Mouse (Mus musculus) testis, adult 2 months (tissue): ENCODE measurements around the gene Mon1b. TPM values are rescaled to one million over a fixed set of nuclear protein-coding genes. Genes with fewer than 3 reads are reported as not detected.
A peak's percentile ranks its signal among the peaks of the same experiment; 100 is the strongest.

Experiments
- H3K27ac ChIP-seq: fragments of 200-500 bp; 2 replicates; pipeline ENCODE4 v1.5.1; 2012; ENCODE audit warnings: low read depth, low read length; ENCODE audit not compliant: control insufficient read depth, insufficient read depth
- H3K27me3 ChIP-seq: fragments of 200-500 bp; 2 replicates; pipeline ENCODE4 v1.6.1; 2012; ENCODE audit warnings: mild to moderate bottlenecking, low read length, moderate library complexity; ENCODE audit not compliant: control insufficient read depth, insufficient read depth
- H3K36me3 ChIP-seq: fragments of 200-500 bp; 2 replicates; pipeline ENCODE4 v1.6.1; 2012; ENCODE audit warnings: mild to moderate bottlenecking, low read length; ENCODE audit not compliant: control insufficient read depth, insufficient read depth
- H3K4me1 ChIP-seq: fragments of 200-500 bp; 2 replicates; pipeline ENCODE4 v1.6.1; 2012; ENCODE audit warnings: low read length; ENCODE audit not compliant: control insufficient read depth, insufficient read depth
- H3K4me3 ChIP-seq: fragments of 200-500 bp; 2 replicates; pipeline ENCODE4 v1.5.1; 2012; ENCODE audit warnings: low read depth, mild to moderate bottlenecking, low read length, moderate library complexity, mixed read lengths; ENCODE audit not compliant: control insufficient read depth
- CTCF ChIP-seq: fragments of 200-500 bp; IDR thresholded peaks from 2 replicates; pipeline ENCODE4 v1.5.1; 2012; ENCODE audit warnings: low read depth, mild to moderate bottlenecking, inconsistent platforms, low read length, moderate library complexity; ENCODE audit not compliant: control insufficient read depth, insufficient read depth, insufficient replicate concordance
- POLR2A ChIP-seq: fragments of 200-500 bp; IDR thresholded peaks from 2 replicates; pipeline ENCODE4 v1.6.1; 2012; ENCODE audit warnings: low read depth, mild to moderate bottlenecking, inconsistent platforms, low read length, moderate library complexity; ENCODE audit not compliant: control insufficient read depth
- polyA plus RNA-seq: library from polyadenylated mRNA; depleted of rRNA; stranded (reverse); fragments of >200 nt; gene quantifications from 2 replicates; pipeline ENCODE4 v1.2.3, GENCODE M21; 2012

The Mon1b gene
- polyA plus RNA-seq, 1 experiment: 4.8 TPM

- Histone ChIP-seq H3K4me3 (peak overlapping the region; percentile 74), H3K4me1 (peaks cover 8% of the 10 kb centered on the region), H3K27ac (no peak overlapping the region), H3K36me3 (no peaks in the 10 kb centered on the region; the same call in none of the 2 replicates), H3K27me3 (no peaks in the 10 kb centered on the region)
- TF ChIP-seq POLR2A (no peak), CTCF (no peak)
Observed at GRCm38 (mm10) chr8:113643479-113644210, 8.3 kb downstream of the Mon1b start.

- no peak overlapping the region for H3K4me3 ChIP-seq
- no peaks in the 10 kb centered on the region; the same call in 1 of the 2 replicates for H3K36me3 ChIP-seq
- peaks cover 8% of the 10 kb centered on the region for H3K4me1 ChIP-seq
- TF ChIP-seq POLR2A (no peak), CTCF (no peak)
- H3K27ac ChIP-seq: no peak overlapping the region
- no peaks in the 10 kb centered on the region for H3K27me3 ChIP-seq
Observed at GRCm38 (mm10) chr8:113645220-113645619, 9.8 kb downstream of the Mon1b start.

GRCm38 (mm10) chr8:113652450-113652849 is 17.1 kb downstream of the Mon1b start:
- TF ChIP-seq CTCF: no peak
- no peak for TF ChIP-seq POLR2A
- Histone ChIP-seq H3K4me1 (no peaks in the 10 kb centered on the region), H3K27me3 (no peaks in the 10 kb centered on the region), H3K27ac (no peak overlapping the region), H3K36me3 (no peaks in the 10 kb centered on the region), H3K4me3 (no peak overlapping the region)

- Histone ChIP-seq H3K27me3 (no peaks in the 10 kb centered on the region), H3K36me3 (no peaks in the 10 kb centered on the region), H3K4me1 (no peaks in the 10 kb centered on the region), H3K27ac (no peak overlapping the region), H3K4me3 (no peak overlapping the region)
- no peak for TF ChIP-seq POLR2A
- no peak for TF ChIP-seq CTCF
Observed at GRCm38 (mm10) chr8:113653151-113653550, 17.8 kb downstream of the Mon1b start.

- Histone ChIP-seq H3K36me3 (no peaks in the 10 kb centered on the region), H3K27ac (no peak overlapping the region), H3K4me3 (no peak overlapping the region), H3K4me1 (no peaks in the 10 kb centered on the region), H3K27me3 (no peaks in the 10 kb centered on the region)
- no peak for TF ChIP-seq CTCF
- no peak for TF ChIP-seq POLR2A
Observed at GRCm38 (mm10) chr8:113656154-113656553, 20.8 kb downstream of the Mon1b start.

- no peaks in the 10 kb centered on the region for H3K4me1 ChIP-seq
- no peaks in the 10 kb centered on the region for H3K27me3 ChIP-seq
- TF ChIP-seq CTCF: no peak
- no peak for TF ChIP-seq POLR2A
- no peaks in the 10 kb centered on the region for H3K36me3 ChIP-seq
- no peak overlapping the region for H3K4me3 ChIP-seq
- no peak overlapping the region for H3K27ac ChIP-seq
Observed at GRCm38 (mm10) chr8:113656681-113657298, 21.4 kb downstream of the Mon1b start.

GRCm38 (mm10) chr8:113660128-113660527 is 24.7 kb downstream of the Mon1b start:
- H3K4me1 ChIP-seq: no peaks in the 10 kb centered on the region
- H3K27ac ChIP-seq: no peak overlapping the region
- H3K36me3 ChIP-seq: no peaks in the 10 kb centered on the region
- H3K27me3 ChIP-seq: no peaks in the 10 kb centered on the region
- TF ChIP-seq POLR2A (no peak), CTCF (no peak)
- H3K4me3 ChIP-seq: no peak overlapping the region

- TF ChIP-seq POLR2A (no peak), CTCF (peak; percentile 56; the same call in 1 of the 2 replicates)
- no peak overlapping the region for H3K4me3 ChIP-seq
- H3K36me3 ChIP-seq: no peaks in the 10 kb centered on the region
- H3K27me3 ChIP-seq: no peaks in the 10 kb centered on the region
- H3K4me1 ChIP-seq: no peaks in the 10 kb centered on the region
- H3K27ac ChIP-seq: no peak overlapping the region
Observed at GRCm38 (mm10) chr8:113664544-113664943, 29.2 kb downstream of the Mon1b start.
